Mouse (Mus musculus): ENCODE measurements around the gene Majin.
A peak's percentile ranks its signal among the peaks of the same experiment; 100 is the strongest.

Gene Majin

DNA sequence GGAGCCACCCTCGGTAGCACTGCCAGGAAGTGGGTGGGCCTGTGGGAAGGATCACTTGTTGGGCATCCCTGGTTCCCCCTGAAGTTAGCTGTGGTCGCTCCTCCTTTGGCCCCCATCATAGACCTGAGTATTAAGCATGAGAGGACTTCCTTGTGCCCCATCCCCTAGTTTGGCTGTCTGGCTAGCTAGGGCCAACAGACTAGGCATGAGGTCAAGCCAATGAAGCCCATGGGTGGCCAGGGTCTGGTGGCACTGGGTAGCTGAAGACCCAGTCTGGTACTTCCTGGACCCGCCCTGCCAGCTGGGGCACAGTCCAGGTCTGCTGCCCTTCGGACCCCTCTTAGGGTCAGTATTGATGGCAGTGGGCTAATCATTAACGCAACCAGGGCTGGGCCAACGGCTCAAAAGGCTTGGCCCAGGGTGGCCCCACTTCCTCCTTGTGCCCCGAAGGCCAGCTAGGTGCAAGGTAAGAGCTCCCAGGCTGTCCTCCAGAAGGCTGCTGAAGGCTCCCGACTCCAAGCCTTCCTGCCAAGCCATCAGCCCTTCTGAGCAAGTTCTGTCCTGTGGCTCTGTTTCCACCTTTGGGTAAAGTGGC, 78.7 kb downstream of the Majin start:
- DNase-seq (ENCODE audit: low read depth, low spot score): no peak

DNA sequence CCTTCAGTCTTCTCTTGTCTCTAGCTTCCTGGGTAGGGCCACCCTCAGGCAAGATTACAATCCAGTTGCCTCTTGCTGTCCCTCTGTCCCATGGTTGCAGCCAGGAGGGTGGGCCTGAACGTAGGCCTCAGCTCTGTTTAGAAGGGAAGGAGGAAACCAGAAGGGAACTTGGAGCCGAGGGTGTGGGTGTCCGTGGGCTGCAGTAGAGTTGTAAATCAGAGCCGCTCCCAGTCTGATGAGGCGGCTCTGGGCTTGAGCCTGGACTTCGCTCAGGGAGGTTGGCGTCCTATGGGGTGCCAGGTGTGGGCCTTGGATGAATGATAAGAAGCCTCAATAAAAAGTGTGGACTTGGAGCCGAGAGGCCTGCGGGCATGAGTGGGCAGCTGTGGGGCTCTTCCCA, 80.0 kb downstream of the Majin start:
- no peak for DNase-seq (ENCODE audit: low read depth, low spot score)

DNA sequence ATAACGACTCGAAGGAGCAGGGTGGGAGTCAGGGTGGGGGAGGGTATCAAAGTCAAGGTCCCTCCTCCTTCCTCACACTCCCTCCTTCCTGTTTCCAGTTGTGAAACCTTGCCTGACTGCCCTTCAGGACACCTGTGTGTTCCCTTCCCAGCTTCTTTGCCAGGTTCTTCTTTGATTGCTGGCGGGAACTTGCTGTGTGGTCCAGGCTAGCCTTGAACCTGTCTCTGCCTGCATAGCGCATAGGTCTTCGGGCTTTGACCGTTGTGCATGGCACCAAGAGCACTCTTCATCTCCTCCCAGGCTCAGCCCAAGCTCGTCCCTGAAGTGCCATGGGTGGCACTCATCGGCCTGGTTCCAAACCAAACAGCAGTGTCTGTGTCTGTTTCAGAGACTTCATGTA, 80.8 kb downstream of the Majin start:
- no peak for DNase-seq (ENCODE audit: low read depth, low spot score)

DNA sequence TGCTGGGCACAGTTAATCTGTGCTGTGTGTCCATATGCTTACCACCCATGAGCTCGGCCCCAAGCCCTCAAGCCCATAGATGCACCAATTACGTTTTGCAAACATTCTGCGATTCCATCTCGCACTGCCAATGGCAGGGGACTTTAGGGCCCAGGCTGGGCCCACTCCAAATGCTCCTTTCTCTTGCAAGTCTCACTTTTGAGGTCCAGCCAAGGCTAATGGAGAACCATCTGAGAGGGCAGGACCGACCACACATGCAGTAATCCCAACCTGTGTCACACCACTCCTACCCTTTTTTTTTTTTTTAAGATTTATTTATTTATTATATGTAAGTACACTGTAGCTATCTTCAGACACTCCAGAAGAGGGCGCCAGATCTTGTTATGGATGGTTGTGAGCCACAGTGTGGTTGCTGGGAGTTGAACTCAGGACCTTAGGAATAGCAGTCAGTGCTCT, 81.6 kb downstream of the Majin start:
- DNase-seq (ENCODE audit: low read depth, low spot score): peak; percentile 34

DNA sequence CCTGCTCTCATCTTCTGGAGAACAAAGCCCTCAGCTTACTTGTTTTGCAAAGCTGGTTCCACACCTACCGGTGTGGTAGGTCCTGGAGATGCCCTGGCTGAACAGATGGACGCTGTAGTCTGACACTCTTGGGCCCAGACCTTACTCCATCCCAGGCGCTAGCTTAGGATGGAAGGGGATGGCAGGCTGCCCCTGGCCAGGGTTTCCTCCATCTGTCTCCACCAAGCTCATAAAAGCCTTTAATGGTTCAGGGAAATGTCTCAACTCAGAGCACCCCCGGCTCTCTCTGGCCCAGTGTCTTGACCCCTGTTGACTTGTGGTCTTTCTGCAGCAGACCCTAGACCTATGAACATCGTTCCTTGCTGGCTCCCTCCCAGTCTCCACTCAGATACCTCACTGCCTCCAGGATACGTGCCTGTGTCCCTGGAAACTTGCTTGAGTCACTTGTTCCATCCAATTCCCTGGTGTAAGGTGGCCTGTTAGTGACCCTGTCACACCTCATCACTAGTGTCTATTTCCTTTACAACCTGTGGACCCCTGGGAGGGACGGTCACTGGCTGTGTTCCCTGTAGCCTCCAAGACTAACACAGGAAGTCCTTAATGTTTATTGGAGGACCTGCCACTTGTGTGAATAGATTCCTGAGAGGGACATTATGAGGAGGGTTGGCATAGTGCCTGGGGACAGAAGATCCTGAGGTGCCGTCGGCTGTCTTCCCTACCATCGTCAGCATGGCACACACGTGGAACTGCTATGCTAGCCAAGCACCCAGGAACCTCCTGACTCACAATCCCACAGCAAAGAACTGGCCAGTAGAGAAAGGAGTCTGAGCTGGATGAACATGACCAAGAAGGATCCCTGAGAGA, 83.3 kb downstream of the Majin start:
- no peak for DNase-seq (ENCODE audit: low read depth, low spot score)

DNA sequence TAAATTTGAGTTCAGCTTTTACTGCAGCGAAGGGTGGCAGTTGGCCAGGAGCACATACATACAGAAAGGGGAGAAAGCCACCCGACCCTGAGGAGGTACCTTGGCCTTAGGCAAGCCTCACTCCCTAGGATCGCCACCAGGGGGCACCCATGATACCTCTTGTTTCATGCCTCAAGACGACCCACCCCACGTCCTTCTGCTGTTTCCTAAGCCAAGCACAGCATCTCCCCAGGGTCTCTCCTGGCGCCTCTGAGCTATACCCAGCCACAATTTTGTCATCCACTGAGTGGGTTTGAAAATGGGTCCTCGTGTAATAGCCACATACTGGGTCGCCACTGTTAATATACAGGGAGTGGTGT, 84.0 kb downstream of the Majin start:
- DNase-seq (ENCODE audit: low read depth, low spot score): peak; percentile 94

DNA sequence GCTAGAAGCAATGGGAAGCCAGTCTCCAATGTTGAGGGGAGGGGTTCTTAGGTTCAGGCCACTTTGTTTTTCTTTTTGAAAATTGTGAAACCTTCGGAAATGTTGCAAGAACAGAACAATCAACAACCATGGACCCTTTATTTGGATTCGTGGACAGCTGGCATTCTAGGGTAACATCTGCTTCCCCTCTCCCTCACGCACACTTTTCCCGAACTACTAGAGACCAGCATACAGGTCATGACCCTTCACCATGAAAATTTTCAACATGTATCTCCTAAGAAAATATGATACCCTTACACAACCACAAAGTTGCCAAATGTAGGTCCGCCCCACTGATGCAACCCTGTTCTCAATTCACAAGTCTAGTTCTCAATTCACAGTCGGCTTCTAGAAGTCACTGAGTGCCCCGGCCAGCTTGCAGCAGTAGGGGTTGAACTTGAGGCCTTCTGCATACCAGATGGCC, 84.5 kb downstream of the Majin start:
- no peak for DNase-seq (ENCODE audit: low read depth, low spot score)

DNA sequence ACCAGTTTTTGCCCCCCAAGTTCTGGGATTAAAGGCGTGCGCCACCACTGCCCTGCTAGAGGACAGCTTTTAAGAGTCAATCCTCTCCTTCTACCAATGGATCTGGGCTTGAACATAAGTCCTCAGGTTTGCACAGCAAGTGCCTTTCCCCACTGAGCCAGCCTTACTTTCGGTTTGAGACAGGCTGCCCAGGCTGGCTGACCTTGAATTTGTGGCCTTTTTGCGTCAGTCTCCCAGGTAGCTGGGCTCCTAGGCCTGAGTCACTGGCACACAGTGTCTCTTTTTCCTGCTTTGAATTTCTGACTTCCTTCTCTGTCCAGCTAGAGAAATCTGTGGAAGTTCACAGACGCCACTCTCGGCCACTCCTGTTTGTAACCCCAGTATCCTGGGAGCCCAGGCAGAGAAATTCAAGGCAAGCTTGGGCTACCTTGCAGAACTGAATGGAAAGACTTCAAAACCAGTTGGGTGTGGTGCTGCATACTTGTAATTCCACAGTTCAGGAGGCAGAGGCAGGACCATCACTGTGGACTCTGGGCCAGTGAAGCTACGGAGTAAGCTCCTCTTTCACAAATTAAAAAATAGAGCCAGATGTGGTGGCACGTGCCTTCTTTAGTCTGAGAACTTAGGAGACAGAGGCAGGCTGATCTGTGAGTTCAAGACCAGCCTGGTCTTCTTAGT, 85.7 kb downstream of the Majin start:
- DNase-seq (ENCODE audit: low read depth, low spot score): peak; percentile 97

DNA sequence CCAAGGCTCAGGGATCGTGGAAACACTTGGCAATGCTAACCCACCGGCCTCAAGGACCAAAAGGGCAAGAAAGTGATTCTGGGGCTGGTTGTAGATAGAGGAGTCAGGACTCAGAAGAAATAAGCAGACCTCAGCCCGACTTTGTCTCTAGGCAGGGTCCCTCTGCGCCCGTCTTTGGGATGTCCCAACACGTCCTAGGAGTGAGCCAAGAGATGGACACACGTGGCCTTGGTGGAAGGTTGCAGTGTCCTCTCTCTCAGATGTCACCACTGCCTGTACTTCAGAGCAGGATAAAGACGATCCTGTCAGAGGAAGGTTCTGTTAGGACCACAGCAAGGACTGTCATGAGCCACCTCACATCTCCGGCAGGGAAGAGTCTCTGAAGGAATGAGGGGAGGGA, 86.5 kb downstream of the Majin start:
- DNase-seq (ENCODE audit: low read depth, low spot score): peak; percentile 63

DNA sequence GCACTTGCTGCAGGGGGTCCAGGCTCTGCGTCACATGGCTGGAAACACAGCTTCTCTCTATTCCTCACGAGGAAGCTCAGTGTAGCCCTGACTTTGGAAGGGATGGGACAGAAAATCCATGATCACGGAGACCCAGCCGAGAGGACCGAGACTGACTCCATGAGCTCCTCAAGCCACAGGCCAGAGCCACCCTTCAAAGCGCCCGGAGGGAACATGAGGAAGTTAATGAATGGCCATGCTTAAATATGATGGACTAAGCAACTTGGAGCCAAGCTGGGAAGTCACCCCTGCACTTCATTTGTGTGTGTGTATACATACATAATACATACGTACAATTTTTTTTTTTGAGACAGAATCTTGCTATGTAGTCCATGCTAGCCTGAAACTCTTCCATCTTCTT, 87.0 kb downstream of the Majin start:
- DNase-seq (ENCODE audit: low read depth, low spot score): no peak

DNA sequence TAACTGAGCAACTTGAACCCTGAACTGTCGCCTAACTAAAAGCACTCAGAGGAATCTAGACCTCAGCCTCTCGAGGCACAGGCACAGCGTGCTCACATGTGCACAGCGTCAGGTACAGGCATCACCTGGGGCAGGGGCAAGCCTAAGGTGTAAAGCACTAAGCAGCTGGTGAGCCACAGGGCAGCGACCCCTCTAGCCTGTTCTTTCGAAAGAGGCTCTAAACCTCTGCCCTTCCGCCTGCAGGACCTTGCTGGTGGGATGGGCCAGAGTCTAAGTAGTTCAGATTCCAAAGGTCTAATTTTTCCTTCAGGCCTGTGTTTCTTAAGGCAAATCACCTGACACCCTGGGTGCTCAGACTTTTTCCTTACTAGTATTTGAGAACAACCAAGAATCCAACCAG, 87.9 kb downstream of the Majin start:
- DNase-seq (ENCODE audit: low read depth, low spot score): peak; percentile 39

DNA sequence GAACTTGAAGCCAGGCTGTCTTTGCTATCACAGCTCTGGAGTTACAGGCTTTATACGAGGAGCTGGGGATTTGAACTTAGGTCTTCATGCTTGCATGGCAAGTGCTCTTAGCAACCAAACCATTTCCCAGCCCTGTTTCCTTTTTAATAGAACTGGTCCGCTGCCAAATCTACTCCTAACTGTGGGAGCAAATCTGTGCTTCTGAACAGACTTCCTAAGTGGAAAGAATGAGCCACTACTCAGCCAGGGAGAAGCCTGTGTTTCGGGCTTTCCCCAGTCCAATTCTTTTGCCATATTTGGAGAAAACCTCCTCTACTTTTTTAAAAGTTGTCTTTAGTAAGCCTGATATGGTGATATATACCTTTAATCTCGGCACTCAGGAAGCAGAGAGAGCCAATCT, 88.5 kb downstream of the Majin start:
- DNase-seq (ENCODE audit: low read depth, low spot score): no peak

DNA sequence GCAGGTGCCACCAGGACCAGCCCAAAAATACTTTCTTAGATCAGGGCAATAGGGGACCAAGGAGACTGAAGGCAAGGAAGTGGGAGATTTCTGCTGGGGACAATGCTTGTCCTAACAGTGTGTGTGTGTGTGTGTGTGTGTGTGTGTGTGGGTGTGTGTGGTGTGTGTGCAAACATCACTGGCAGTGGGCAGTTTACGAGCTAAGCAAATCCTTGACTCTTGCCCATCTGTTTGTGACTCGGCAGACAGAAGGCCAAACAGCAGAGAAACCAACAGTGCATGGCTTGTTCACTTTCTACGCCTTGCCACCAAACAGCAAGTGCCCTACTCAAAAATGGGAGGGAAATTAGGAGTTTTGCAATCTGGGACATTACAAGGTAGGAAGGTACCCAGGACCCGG, 89.4 kb downstream of the Majin start:
- no peak for DNase-seq (ENCODE audit: low read depth, low spot score)
